ENCODE assay signal across 19 mouse cellular contexts in the genomic region with DNA sequence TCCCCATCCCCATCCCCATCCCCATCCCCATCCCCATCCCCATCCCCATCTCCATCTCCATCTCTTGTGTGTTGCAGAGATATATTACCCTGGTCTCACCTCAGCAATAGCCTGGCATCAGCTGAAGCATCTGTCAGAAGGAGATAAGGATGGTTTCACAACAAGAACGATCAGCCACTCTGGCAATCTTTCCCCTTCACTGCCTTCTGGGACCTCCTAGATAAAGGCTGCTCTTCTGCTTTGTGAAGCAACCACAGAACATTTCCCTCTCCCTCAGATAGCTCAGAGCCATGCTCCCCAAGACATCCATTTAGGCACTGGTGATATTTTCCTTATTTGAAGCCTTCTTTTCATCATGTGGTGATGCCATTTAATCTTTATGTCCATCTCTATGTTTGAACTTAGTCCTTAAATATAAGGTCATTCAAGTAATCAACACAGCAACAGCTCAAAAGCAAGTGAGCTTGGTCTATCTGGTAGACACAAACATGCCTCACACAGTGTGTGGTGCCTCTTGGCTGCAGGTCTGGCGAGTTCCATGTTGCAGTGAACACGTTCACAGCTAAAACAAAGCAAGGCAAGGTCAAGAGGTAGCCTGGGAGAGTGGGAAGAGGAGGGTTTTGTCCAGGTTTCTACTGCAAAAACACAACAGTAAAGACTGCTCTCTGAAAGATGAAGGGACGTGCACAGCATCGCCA.
DNase-seq lines count a peak whose midpoint lies in the region; ATAC-seq lines count a peak whose summit lies in the region.
"Had no signal": no experiment of that assay in that cellular context is flagged by ENCODE, and none has a peak within 500 bp of the region (broad histone marks: within the 10 kb centered on the region; RNA-seq: fewer than 3 reads in every experiment).

No protein-coding gene starts in this region.

- H3K4me3 ChIP-seq in liver, embryonic 12.5 days: no peak overlapping the region
- H3K4me3 ChIP-seq: forebrain, embryonic 12.5 days; limb, embryonic 12.5 days had no signal

- peak overlapping the region; percentile 16 for H3K4me2 ChIP-seq in liver, embryonic 12.5 days
- H3K4me2 ChIP-seq: forebrain, embryonic 12.5 days; limb, embryonic 12.5 days; midbrain, embryonic 11.5 days had no signal

- H3K9ac ChIP-seq in liver, embryonic 12.5 days: peak overlapping the region; percentile 12; the same call in 1 of the 2 replicates
- H3K9ac ChIP-seq: forebrain, embryonic 12.5 days; limb, embryonic 12.5 days had no signal

- WGBS in liver, embryonic 12.5 days (ENCODE audit: insufficient replicate concordance): 33% methylated on average over 5 of the region's 5 CpGs

- peak; percentile 34 to 63 for DNase-seq in spleen, postnatal 36 days (ENCODE audit: low spot score in 2 of 2)
- DNase-seq in spleen, postnatal 14 days (ENCODE audit: low spot score in 2 of 2): no peak
- peak; percentile 89 for DNase-seq in c-Kit-positive CD71-positive TER-119-negative erythroid progenitor cells, embryonic 14.5 days (ENCODE audit: low read depth)
- peak; percentile 3 to 4 for DNase-seq in natural killer cell, adult 2 months (ENCODE audit: low spot score in 2 of 2)
- DNase-seq in urinary bladder, postnatal 10 days (ENCODE audit: low spot score): no peak
- no peak for DNase-seq in cerebellum, adult 18-20 months
- DNase-seq in adrenal gland, adult 8-10 months: no peak
- DNase-seq: cerebellum, adult 2 months; gastrocnemius, postnatal 36 days; heart, postnatal 14 days; kidney, adult 11 months; lung, postnatal 10 days; right cerebral cortex, adult 18-20 months had no signal

- H3K9me3 ChIP-seq in liver, embryonic 12.5 days (replicated peaks): no peaks in the 10 kb centered on the region
- H3K9me3 ChIP-seq: forebrain, embryonic 12.5 days; limb, embryonic 12.5 days had no signal

- no peaks in the 10 kb centered on the region for H3K36me3 ChIP-seq in liver, embryonic 12.5 days
- H3K36me3 ChIP-seq: forebrain, embryonic 12.5 days; limb, embryonic 12.5 days had no signal

- ATAC-seq in liver, embryonic 12.5 days: peak; percentile 94
- ATAC-seq: hindbrain, embryonic 16.5 days; Patski had no signal

- H3K4me1 ChIP-seq in liver, embryonic 12.5 days: peaks cover 64% of the 10 kb centered on the region
- H3K4me1 ChIP-seq: forebrain, embryonic 12.5 days had no signal

- peak overlapping the region; percentile 75 for H3K27ac ChIP-seq in liver, embryonic 12.5 days
- H3K27ac ChIP-seq: forebrain, embryonic 12.5 days; limb, embryonic 12.5 days had no signal

- peaks cover 21% of the 10 kb centered on the region for H3K27me3 ChIP-seq in liver, embryonic 12.5 days (replicated peaks)
- H3K27me3 ChIP-seq: forebrain, embryonic 12.5 days; Patski had no signal

Comparison
In these comparisons a context has a peak if more than half of its experiments do, and no peak if none do; other contexts are left out.
1. DNase-seq: peak in spleen, postnatal 36 days (2 of 2), c-Kit-positive CD71-positive TER-119-negative erythroid progenitor cells, embryonic 14.5 days (single experiment) and natural killer cell, adult 2 months (2 of 2); none in spleen, postnatal 14 days (0 of 2), urinary bladder, postnatal 10 days (single experiment), cerebellum, adult 18-20 months (0 of 2) and adrenal gland, adult 8-10 months (single experiment).